Mouse (Mus musculus): Measurements from ENCODE around the gene Ccdc124. TPM values are rescaled to one million over a fixed set of nuclear protein-coding genes. Genes with fewer than 3 reads are reported as not detected.

Ccdc124 gene
- 54.8 and 56.6 TPM in 2 replicates for polyA plus RNA-seq (2015; fragmentation: Nextera tagmentation; extraction: Ambion mirVana)

GRCm38 (mm10) chr8:70873364-70873985 is at the start of gene Ccdc124:
Gene Ccdc124, minus strand, starts transcription at chr8:70873935.

GRCm38 (mm10) chr8:70905831-70906736 is 32.3 kb upstream of the Ccdc124 start, which contains the start of gene Map1s:
Gene Map1s, plus strand, starts transcription at chr8:70905932.

GRCm38 (mm10) chr8:70897021-70897680 is 23.4 kb upstream of the Ccdc124 start, which contains the start of gene Rpl18a:
Gene Rpl18a, minus strand, starts transcription at chr8:70897412.

GRCm38 (mm10) chr8:70892022-70892895 is 18.5 kb upstream of the Ccdc124 start, which contains the start of gene Slc5a5:
Gene Slc5a5, minus strand, starts transcription at chr8:70892757.

GRCm38 (mm10) chr8:70862824-70863641 is 10.7 kb downstream of the Ccdc124 start, which contains the start of gene Kcnn1:
Gene Kcnn1, minus strand, starts transcription at chr8:70863258.

GRCm38 (mm10) chr8:70839408-70840351 is 34.1 kb downstream of the Ccdc124 start, which contains the start of gene Arrdc2:
Gene Arrdc2, minus strand, starts transcription at chr8:70839720.

Other genes with a start within 250 kb of the Ccdc124 start
- 0.79 and 0.93 TPM in 2 replicates for gene Gdf15, start 241.5 kb downstream of the Ccdc124 start, polyA plus RNA-seq (2015; fragmentation: Nextera tagmentation; extraction: Ambion mirVana)
- 13.5 and 15.4 TPM in 2 replicates for gene Pgpep1, start 213.5 kb downstream of the Ccdc124 start, polyA plus RNA-seq (2015; fragmentation: Nextera tagmentation; extraction: Ambion mirVana)
- 209 and 217 TPM in 2 replicates for gene Lsm4, start 200.7 kb downstream of the Ccdc124 start, polyA plus RNA-seq (2015; fragmentation: Nextera tagmentation; extraction: Ambion mirVana)
- 33.3 and 37.5 TPM in 2 replicates for gene Jund, start 175.0 kb downstream of the Ccdc124 start, polyA plus RNA-seq (2015; fragmentation: Nextera tagmentation; extraction: Ambion mirVana)
- gene Iqcn, start 170.5 kb downstream of the Ccdc124 start, polyA plus RNA-seq (2015; fragmentation: Nextera tagmentation; extraction: Ambion mirVana), result not detected in 2 replicates
- gene Gm3336, start 155.4 kb downstream of the Ccdc124 start, polyA plus RNA-seq (2015; fragmentation: Nextera tagmentation; extraction: Ambion mirVana), result 0.16 TPM in 1 of 2 replicates, not detected in the other
- gene Pde4c, start 150.2 kb downstream of the Ccdc124 start, polyA plus RNA-seq (2015; fragmentation: Nextera tagmentation; extraction: Ambion mirVana), result 0.16 and 0.24 TPM in 2 replicates
- gene Rab3a, start 119.3 kb downstream of the Ccdc124 start, polyA plus RNA-seq (2015; fragmentation: Nextera tagmentation; extraction: Ambion mirVana), result 4.8 and 5.3 TPM in 2 replicates
- gene Mpv17l2, start 113.0 kb downstream of the Ccdc124 start, polyA plus RNA-seq (2015; fragmentation: Nextera tagmentation; extraction: Ambion mirVana), result 53.7 and 56.1 TPM in 2 replicates
- 22.8 and 27.4 TPM in 2 replicates for gene Pik3r2, start 97.2 kb downstream of the Ccdc124 start, polyA plus RNA-seq (2015; fragmentation: Nextera tagmentation; extraction: Ambion mirVana)
- gene Mast3, start 68.9 kb downstream of the Ccdc124 start, polyA plus RNA-seq (2015; fragmentation: Nextera tagmentation; extraction: Ambion mirVana), result 12.4 and 14.1 TPM in 2 replicates
- gene Il12rb1, start 65.5 kb downstream of the Ccdc124 start, polyA plus RNA-seq (2015; fragmentation: Nextera tagmentation; extraction: Ambion mirVana), result 0.60 and 0.93 TPM in 2 replicates
- gene Arrdc2, start 34.2 kb downstream of the Ccdc124 start, polyA plus RNA-seq (2015; fragmentation: Nextera tagmentation; extraction: Ambion mirVana), result 13.1 and 15.0 TPM in 2 replicates
- 0.36 and 0.52 TPM in 2 replicates for gene Kcnn1, start 10.7 kb downstream of the Ccdc124 start, polyA plus RNA-seq (2015; fragmentation: Nextera tagmentation; extraction: Ambion mirVana)
- 0.05 and 0.07 TPM in 2 replicates for gene Slc5a5, start 18.8 kb upstream of the Ccdc124 start, polyA plus RNA-seq (2015; fragmentation: Nextera tagmentation; extraction: Ambion mirVana)
- 4,461 and 4,565 TPM in 2 replicates for gene Rpl18a, start 23.5 kb upstream of the Ccdc124 start, polyA plus RNA-seq (2015; fragmentation: Nextera tagmentation; extraction: Ambion mirVana)
- gene Map1s, start 32.0 kb upstream of the Ccdc124 start, polyA plus RNA-seq (2015; fragmentation: Nextera tagmentation; extraction: Ambion mirVana), result 18.8 and 21.9 TPM in 2 replicates

Measured in spleen, postnatal 0 days (tissue).